Mouse (Mus musculus) common myeloid progenitor, adult 5-6 weeks (primary cell): Measurements from ENCODE around the gene Timp3. TPM values are rescaled to one million over a fixed set of nuclear protein-coding genes. Genes with fewer than 3 reads are reported as not detected.
A peak's percentile ranks its signal among the peaks of the same experiment; 100 is the strongest.
"Not testable (repeated sequence)": the region's sequence is repeated elsewhere in the genome, so short reads cannot be mapped to it uniquely, and the experiment has no call there.

Source experiments
- ATAC-seq: replicated peaks from 2 replicates; pipeline ENCODE4 v1.8.0; 2016; ENCODE audit warnings: low read depth, mild to moderate bottlenecking, moderate TSS enrichment, inconsistent platforms; ENCODE audit not compliant: poor library complexity, severe bottlenecking
- total RNA-seq: library from RNA; stranded (forward); fragments of 200-1000, 187-1606 nt; gene quantifications from 2 replicates; pipeline ENCODE4 v1.2.3, GENCODE M21; 2017

Timp3 gene
- total RNA-seq, 1 experiment from 2014 or later = 3.6 TPM

GRCm38 (mm10) chr10:86378803-86379202 lies 78.6 kb downstream of the Timp3 start:
- not testable (repeated sequence) for ATAC-seq

- ATAC-seq = no peak
Observed at GRCm38 (mm10) chr10:86380626-86381025, 80.5 kb downstream of the Timp3 start.

- no peak for ATAC-seq
Observed at GRCm38 (mm10) chr10:86381150-86381921, 81.2 kb downstream of the Timp3 start.

GRCm38 (mm10) chr10:86381922-86382260 lies 81.7 kb downstream of the Timp3 start:
- no peak for ATAC-seq

GRCm38 (mm10) chr10:86384655-86385054 lies 84.5 kb downstream of the Timp3 start:
- ATAC-seq = no peak

GRCm38 (mm10) chr10:86385656-86386055 lies 85.5 kb downstream of the Timp3 start:
- ATAC-seq = peak; percentile 94

- ATAC-seq = no peak
Observed at GRCm38 (mm10) chr10:86386232-86386631, 86.1 kb downstream of the Timp3 start.

- ATAC-seq = no peak
Observed at GRCm38 (mm10) chr10:86387821-86388440, 87.8 kb downstream of the Timp3 start.

GRCm38 (mm10) chr10:86388803-86389202 lies 88.6 kb downstream of the Timp3 start:
- no peak for ATAC-seq

GRCm38 (mm10) chr10:86389357-86389756 lies 89.2 kb downstream of the Timp3 start:
- no peak for ATAC-seq

GRCm38 (mm10) chr10:86389913-86390312 lies 89.7 kb downstream of the Timp3 start:
- ATAC-seq = no peak

GRCm38 (mm10) chr10:86392399-86392798 lies 92.2 kb downstream of the Timp3 start:
- ATAC-seq = no peak

GRCm38 (mm10) chr10:86397577-86398346 lies 97.6 kb downstream of the Timp3 start:
- no peak for ATAC-seq

- ATAC-seq = no peak
Observed at GRCm38 (mm10) chr10:86398347-86398720, 98.2 kb downstream of the Timp3 start.

Other genes starting within 250 kb of the Timp3 start
- 0.37 and 1.6 TPM in 2 replicates for gene Syn3, start 198.5 kb downstream of the Timp3 start, total RNA-seq